Mouse (Mus musculus) limb, embryonic 11.5 days (tissue): Measurements from ENCODE around the gene Gna15. TPM values are rescaled to one million over a fixed set of nuclear protein-coding genes. Genes with fewer than 3 reads are reported as not detected.

Source experiments
- ATAC-seq: fragments of 200-750 bp; cut with Nextera tagmentation; 2 replicates; pipeline ENCODE4 v1.8.0; 2017; ENCODE audit warnings: low read depth; ENCODE audit not compliant: insufficient number of reproducible peaks, low FRiP score, low TSS enrichment
- DNase-seq: peaks from one replicate; pipeline ENCODE4 v3.0.0-alpha.2; 2015; ENCODE audit warnings: low spot score
- H3K27ac ChIP-seq: fragments of 300-500 bp; sonication (generic); replicated peaks from 2 replicates; pipeline ENCODE4 v1.5.1; 2014; ENCODE audit warnings: low read depth, mild to moderate bottlenecking, low read length
- H3K27me3 ChIP-seq: fragments of 300-500 bp; sonication (generic); 2 replicates; pipeline ENCODE4 v1.6.1; 2014; ENCODE audit warnings: mild to moderate bottlenecking, low read length, mixed read lengths; ENCODE audit not compliant: control insufficient read depth, insufficient read depth
- H3K36me3 ChIP-seq: fragments of 300-500 bp; sonication (generic); 2 replicates; pipeline ENCODE4 v1.6.1; 2014; ENCODE audit warnings: mild to moderate bottlenecking, low read length, moderate library complexity, mixed read lengths; ENCODE audit not compliant: control insufficient read depth, insufficient read depth
- H3K4me1 ChIP-seq: fragments of 300-500 bp; sonication (generic); 2 replicates; pipeline ENCODE4 v1.6.1; 2014; ENCODE audit warnings: low read length, mixed read lengths; ENCODE audit not compliant: control insufficient read depth, insufficient read depth
- H3K4me2 ChIP-seq: fragments of 300-500 bp; sonication (generic); 2 replicates; pipeline ENCODE4 v1.6.1; 2014; ENCODE audit warnings: low read depth, mild to moderate bottlenecking, moderate library complexity; ENCODE audit not compliant: severe bottlenecking
- H3K4me3 ChIP-seq: fragments of 300-500 bp; sonication (generic); 2 replicates; pipeline ENCODE4 v1.5.1; 2014; ENCODE audit warnings: low read depth, low read length
- H3K9ac ChIP-seq: fragments of 300-500 bp; sonication (generic); 2 replicates; pipeline ENCODE4 v1.6.1; 2014; ENCODE audit warnings: mild to moderate bottlenecking, low read length
- H3K9me3 ChIP-seq: fragments of 300-500 bp; sonication (generic); 2 replicates; pipeline ENCODE4 v1.6.1; 2016; ENCODE audit warnings: low read length; ENCODE audit not compliant: control insufficient read depth
- WGBS: fragments of 180-500 bp; shearing (Covaris S2); extraction: QIAGEN DNeasy Blood & Tissue Kit; methylation state at CpG from one replicate; pipeline ENCODE4 v1.1.7; 2014; 5-methylcytosine and 5-hydroxymethylcytosine counted together
- polyA plus RNA-seq: library from polyadenylated mRNA; unstranded; fragments of >200 nt; fragmentation: Nextera tagmentation; extraction: Ambion mirVana; gene quantifications from 2 replicates; pipeline ENCODE4 v1.2.1, GENCODE M21; 2014

Gene Gna15
- polyA plus RNA-seq, 1 experiment from 2014 or later: 0.99 TPM

GRCm38 (mm10) chr10:81548944-81549343, 24.9 kb upstream of the Gna15 start:
- Histone ChIP-seq H3K4me2 (no peak overlapping the region), H3K9me3 (no peaks in the 10 kb centered on the region), H3K9ac (no peak overlapping the region; the same call in 1 of the 2 replicates), H3K27ac (no peak overlapping the region), H3K4me1 (peaks cover 4% of the 10 kb centered on the region; the same call in 1 of the 2 replicates), H3K36me3 (no peaks in the 10 kb centered on the region), H3K4me3 (no peak overlapping the region), H3K27me3 (no peaks in the 10 kb centered on the region)
- WGBS: 62% methylated on average over 5 of the region's 5 CpGs
- ATAC-seq (no peak), DNase-seq (no peak)

- peaks cover 18% of the 10 kb centered on the region for H3K4me1 ChIP-seq
- 91% methylated on average over 13 of the region's 13 CpGs for WGBS
- no peak overlapping the region for H3K4me3 ChIP-seq
- no peak overlapping the region for H3K27ac ChIP-seq
- no peaks in the 10 kb centered on the region for H3K27me3 ChIP-seq
- H3K4me2 ChIP-seq: no peak overlapping the region
- ATAC-seq (no peak), DNase-seq (no peak)
- no peak overlapping the region for H3K9ac ChIP-seq
- H3K9me3 ChIP-seq: no peaks in the 10 kb centered on the region
- no peaks in the 10 kb centered on the region for H3K36me3 ChIP-seq
Measured at GRCm38 (mm10) chr10:81546788-81547571, 23.0 kb upstream of the Gna15 start.

- DNase-seq (no peak), ATAC-seq (no peak)
Measured at GRCm38 (mm10) chr10:81546332-81546731, 22.3 kb upstream of the Gna15 start.

GRCm38 (mm10) chr10:81545161-81545747, 21.2 kb upstream of the Gna15 start, which contains the start of gene Gna11:
Gene Gna11, minus strand, starts transcription at chr10:81545190.
- no peaks in the 10 kb centered on the region for H3K27me3 ChIP-seq
- no peaks in the 10 kb centered on the region for H3K9me3 ChIP-seq
- H3K4me2 ChIP-seq: peak within 1 kb of the TSS; percentile 94
- ATAC-seq (peak; percentile 93), DNase-seq (peak; percentile 100)
- WGBS: 1% methylated on average over 58 of the region's 59 CpGs
- H3K36me3 ChIP-seq: no peaks in the 10 kb centered on the region
- H3K4me3 ChIP-seq: peak within 1 kb of the TSS; percentile 64
- H3K27ac ChIP-seq: peak within 1 kb of the TSS; percentile 18; the same call in 1 of the 2 replicates
- H3K9ac ChIP-seq: peak within 1 kb of the TSS; percentile 86
- peaks cover 18% of the 10 kb centered on the region for H3K4me1 ChIP-seq

More at GRCm38 (mm10) chr10:81546332-81546731, 22.3 kb upstream of the Gna15 start:
- WGBS: 75% methylated on average over 5 of the region's 5 CpGs
- no peak overlapping the region for H3K27ac ChIP-seq
- no peak overlapping the region for H3K9ac ChIP-seq
- H3K36me3 ChIP-seq: no peaks in the 10 kb centered on the region
- no peak overlapping the region for H3K4me2 ChIP-seq
- H3K4me3 ChIP-seq: no peak overlapping the region
- no peaks in the 10 kb centered on the region for H3K27me3 ChIP-seq
- H3K9me3 ChIP-seq: no peaks in the 10 kb centered on the region
- H3K4me1 ChIP-seq: peaks cover 18% of the 10 kb centered on the region

DNA sequence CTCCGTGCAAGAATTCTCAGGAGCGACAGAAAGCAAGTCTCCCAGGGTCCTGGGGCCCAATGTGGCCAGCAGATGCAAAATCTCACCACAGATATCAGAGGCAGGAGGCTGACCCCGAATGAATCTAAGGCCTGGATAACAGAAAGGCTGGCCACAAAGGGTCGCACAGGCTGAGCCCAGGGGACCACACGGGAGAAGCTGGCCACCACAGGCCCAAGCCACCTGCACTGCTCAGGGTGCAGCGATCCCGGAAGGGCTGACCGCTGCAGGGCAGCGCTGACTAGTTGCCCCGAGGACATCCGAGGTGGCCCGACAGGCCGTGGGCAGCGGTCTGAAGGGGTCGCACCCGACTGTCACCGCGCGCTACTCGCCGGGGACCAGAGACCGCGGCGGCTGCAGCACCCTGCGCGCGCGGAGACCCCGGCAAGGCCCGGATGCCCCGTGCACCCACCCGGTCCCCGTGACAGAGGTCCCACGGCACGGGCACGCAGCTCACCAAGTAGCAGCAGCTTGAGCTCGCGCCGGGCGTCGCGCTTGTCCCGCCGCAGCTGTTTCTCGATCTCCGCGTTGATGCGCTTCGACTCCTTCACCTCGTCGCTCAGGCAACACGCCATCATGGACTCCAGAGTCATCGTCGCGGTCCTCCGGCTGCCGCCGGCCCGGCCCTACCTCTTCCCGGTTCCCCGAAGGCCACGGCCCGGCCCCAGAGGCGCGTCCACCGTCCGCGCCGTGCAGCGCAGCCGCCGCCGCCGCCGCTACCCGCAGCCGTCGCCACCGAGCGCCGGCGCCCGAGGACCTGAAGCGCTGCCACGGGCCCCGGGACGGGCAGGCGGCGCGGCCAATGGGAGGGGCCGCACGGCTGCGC, 20.5 kb upstream of the Gna15 start:
- no peak for DNase-seq
- H3K9me3 ChIP-seq: no peaks in the 10 kb centered on the region
- peak; percentile 11; the same call in 1 of the 2 replicates for ATAC-seq
- peak overlapping the region; percentile 64 for H3K4me3 ChIP-seq
- H3K36me3 ChIP-seq: no peaks in the 10 kb centered on the region
- under 1% methylated on average over 86 of the region's 93 CpGs for WGBS
- peak overlapping the region; percentile 94 for H3K4me2 ChIP-seq
- peaks cover 16% of the 10 kb centered on the region for H3K4me1 ChIP-seq
- peak overlapping the region; percentile 8; the same call in 1 of the 2 replicates for H3K27ac ChIP-seq
- peak overlapping the region; percentile 86 for H3K9ac ChIP-seq
- no peaks in the 10 kb centered on the region for H3K27me3 ChIP-seq

- Histone ChIP-seq H3K4me1 (peaks cover 16% of the 10 kb centered on the region), H3K9ac (peak overlapping the region; percentile 86), H3K27ac (no peak overlapping the region), H3K4me3 (peak overlapping the region; percentile 64), H3K36me3 (no peaks in the 10 kb centered on the region), H3K9me3 (no peaks in the 10 kb centered on the region), H3K4me2 (peak overlapping the region; percentile 94), H3K27me3 (no peaks in the 10 kb centered on the region)
- DNase-seq (no peak), ATAC-seq (no peak)
- 77% methylated on average over 1 of the region's 1 CpGs for WGBS
Measured at GRCm38 (mm10) chr10:81543633-81544032, 19.6 kb upstream of the Gna15 start.

- no peak overlapping the region for H3K27ac ChIP-seq
- 76% methylated on average over 7 of the region's 7 CpGs for WGBS
- no peaks in the 10 kb centered on the region for H3K36me3 ChIP-seq
- H3K27me3 ChIP-seq: no peaks in the 10 kb centered on the region
- H3K9me3 ChIP-seq: no peaks in the 10 kb centered on the region
- no peak overlapping the region for H3K4me3 ChIP-seq
- peaks cover 16% of the 10 kb centered on the region for H3K4me1 ChIP-seq
- H3K4me2 ChIP-seq: peak overlapping the region; percentile 94
- no peak for DNase-seq
- no peak for ATAC-seq
- peak overlapping the region; percentile 86; the same call in 1 of the 2 replicates for H3K9ac ChIP-seq
Measured at GRCm38 (mm10) chr10:81542727-81543460, 18.9 kb upstream of the Gna15 start.
